Mouse (Mus musculus) A20 (cell line): ENCODE data around the gene Galk2.

Experiments
- DNase-seq: peaks from one replicate; pipeline ENCODE4 v3.0.0-alpha.2; 2011; ENCODE audit warnings: low read depth, low spot score

Gene Galk2

GRCm38 (mm10) chr2:125900797-125901410 lies 42.0 kb downstream of the Galk2 start:
- DNase-seq = no peak

GRCm38 (mm10) chr2:125901426-125901825 lies 42.5 kb downstream of the Galk2 start:
- no peak for DNase-seq

- no peak for DNase-seq
Measured at GRCm38 (mm10) chr2:125906407-125907066, 47.6 kb downstream of the Galk2 start.

GRCm38 (mm10) chr2:125907580-125908255 lies 48.8 kb downstream of the Galk2 start:
- DNase-seq = no peak

- no peak for DNase-seq
Measured at GRCm38 (mm10) chr2:125914167-125914566, 55.3 kb downstream of the Galk2 start.

- no peak for DNase-seq
Measured at GRCm38 (mm10) chr2:125914713-125915112, 55.8 kb downstream of the Galk2 start.

GRCm38 (mm10) chr2:125916652-125917296 lies 57.9 kb downstream of the Galk2 start:
- DNase-seq = no peak

GRCm38 (mm10) chr2:125917297-125917679 lies 58.4 kb downstream of the Galk2 start:
- no peak for DNase-seq

GRCm38 (mm10) chr2:125921273-125921672 lies 62.4 kb downstream of the Galk2 start:
- no peak for DNase-seq

GRCm38 (mm10) chr2:125922149-125922548 lies 63.2 kb downstream of the Galk2 start:
- DNase-seq = no peak

- no peak for DNase-seq
Measured at GRCm38 (mm10) chr2:125922877-125923276, 64.0 kb downstream of the Galk2 start.

GRCm38 (mm10) chr2:125923346-125923745 lies 64.4 kb downstream of the Galk2 start:
- no peak for DNase-seq

GRCm38 (mm10) chr2:125924554-125924953 lies 65.6 kb downstream of the Galk2 start:
- no peak for DNase-seq

GRCm38 (mm10) chr2:125925081-125925480 lies 66.2 kb downstream of the Galk2 start:
- DNase-seq = no peak

GRCm38 (mm10) chr2:125929396-125929795 lies 70.5 kb downstream of the Galk2 start:
- no peak for DNase-seq

- DNase-seq = no peak
Measured at GRCm38 (mm10) chr2:125929872-125930271, 71.0 kb downstream of the Galk2 start.

- no peak for DNase-seq
Measured at GRCm38 (mm10) chr2:125931193-125931592, 72.3 kb downstream of the Galk2 start.

GRCm38 (mm10) chr2:125932734-125933133 lies 73.8 kb downstream of the Galk2 start:
- peak; percentile 31 for DNase-seq

GRCm38 (mm10) chr2:125933977-125934376 lies 75.1 kb downstream of the Galk2 start:
- no peak for DNase-seq

GRCm38 (mm10) chr2:125936396-125936795 lies 77.5 kb downstream of the Galk2 start:
- peak; percentile 24 for DNase-seq

GRCm38 (mm10) chr2:125938993-125939642 lies 80.2 kb downstream of the Galk2 start:
- no peak for DNase-seq
